Mouse (Mus musculus) testis, postnatal 14 days (tissue): Measurements from ENCODE around the gene Atoh8.

Source experiments
- DNase-seq: peaks from one replicate; pipeline ENCODE4 v3.0.0; 2021; ENCODE audit warnings: low spot score

Atoh8 gene

GRCm38 (mm10) chr6:72254588-72255075 lies 19.3 kb upstream of the Atoh8 start:
- no peak for DNase-seq

GRCm38 (mm10) chr6:72253911-72254587 lies 18.7 kb upstream of the Atoh8 start:
- DNase-seq: no peak

- DNase-seq: no peak
Observed at GRCm38 (mm10) chr6:72253168-72253567, 17.8 kb upstream of the Atoh8 start.

- DNase-seq: no peak
Observed at GRCm38 (mm10) chr6:72252433-72252832, 17.1 kb upstream of the Atoh8 start.

- DNase-seq: no peak
Observed at GRCm38 (mm10) chr6:72249981-72250380, 14.6 kb upstream of the Atoh8 start.

GRCm38 (mm10) chr6:72248150-72248914 lies 13.0 kb upstream of the Atoh8 start:
- no peak for DNase-seq

GRCm38 (mm10) chr6:72246303-72246702 lies 10.9 kb upstream of the Atoh8 start:
- no peak for DNase-seq

- no peak for DNase-seq
Observed at GRCm38 (mm10) chr6:72244569-72245285, 9.3 kb upstream of the Atoh8 start.

- peak; percentile 84 for DNase-seq
Observed at GRCm38 (mm10) chr6:72244144-72244549, 8.8 kb upstream of the Atoh8 start.

- no peak for DNase-seq
Observed at GRCm38 (mm10) chr6:72242532-72243320, 7.3 kb upstream of the Atoh8 start.

GRCm38 (mm10) chr6:72241843-72242154 lies 6.4 kb upstream of the Atoh8 start:
- DNase-seq: no peak

- DNase-seq: no peak
Observed at GRCm38 (mm10) chr6:72241133-72241842, 5.9 kb upstream of the Atoh8 start.

GRCm38 (mm10) chr6:72240042-72240441 lies 4.7 kb upstream of the Atoh8 start:
- DNase-seq: no peak

- DNase-seq: peak; percentile 81
Observed at GRCm38 (mm10) chr6:72237035-72237434, 1.7 kb upstream of the Atoh8 start.

- no peak for DNase-seq
Observed at GRCm38 (mm10) chr6:72235807-72236407, 530 bp upstream of the Atoh8 start.

- peak; percentile 46 for DNase-seq
Observed at GRCm38 (mm10) chr6:72234372-72235097, 842 bp downstream of the Atoh8 start.

GRCm38 (mm10) chr6:72233950-72234349 lies 1.4 kb downstream of the Atoh8 start:
- DNase-seq: no peak

- no peak for DNase-seq
Observed at GRCm38 (mm10) chr6:72232870-72233269, 2.5 kb downstream of the Atoh8 start.

GRCm38 (mm10) chr6:72232411-72232810 lies 3.0 kb downstream of the Atoh8 start:
- DNase-seq: no peak

GRCm38 (mm10) chr6:72230875-72231274 lies 4.5 kb downstream of the Atoh8 start:
- no peak for DNase-seq
